Mouse (Mus musculus) megakaryocyte, embryonic 14.5 days (primary cell): ENCODE data around the gene Olfr90. TPM values are rescaled to one million over a fixed set of nuclear protein-coding genes. Genes with fewer than 3 reads are reported as not detected.

Experiments used
- H3K27me3 ChIP-seq: replicated peaks from 2 replicates; pipeline ENCODE3; 2012; ENCODE audit warnings: inconsistent platforms
- H3K36me3 ChIP-seq: replicated peaks from 2 replicates; pipeline ENCODE3; 2012; ENCODE audit warnings: low read length, inconsistent platforms, mixed read lengths
- H3K4me1 ChIP-seq: 2 replicates; pipeline ENCODE4 v1.6.1; 2012; ENCODE audit warnings: inconsistent platforms
- H3K4me3 ChIP-seq: replicated peaks from 2 replicates; pipeline ENCODE3; 2012; ENCODE audit warnings: moderate library complexity, mild to moderate bottlenecking, inconsistent platforms
- H3K9me3 ChIP-seq: 2 replicates; pipeline ENCODE4 v1.6.1; 2012; ENCODE audit warnings: inconsistent platforms
- FLI1 ChIP-seq: IDR thresholded peaks from 2 replicates; pipeline ENCODE4 v1.6.1; 2012; ENCODE audit warnings: low read length, inconsistent platforms, mixed read lengths
- GATA1 ChIP-seq: IDR thresholded peaks from 3 replicates; pipeline ENCODE4 v1.6.1; 2012; ENCODE audit warnings: mixed read lengths, low read length, inconsistent platforms, borderline replicate concordance
- polyA plus RNA-seq: library from polyadenylated mRNA; stranded (reverse); fragments of >175 nt; gene quantifications from 2 replicates; pipeline ENCODE4 v1.2.3, GENCODE M21; 2012; ENCODE audit warnings: low replicate concordance; ENCODE audit not compliant: insufficient read depth

Gene Olfr90
- polyA plus RNA-seq, 1 experiment, result not detected

GRCm38 (mm10) chr17:37078990-37079389 is 9.3 kb downstream of the Olfr90 start:
- no peaks in the 10 kb centered on the region for H3K9me3 ChIP-seq
- H3K4me1 ChIP-seq, result peaks cover 3% of the 10 kb centered on the region
- H3K4me3 ChIP-seq, result no peak overlapping the region
- TF ChIP-seq GATA1 (no peak), FLI1 (no peak)
- H3K27me3 ChIP-seq, result peaks cover 2% of the 10 kb centered on the region
- H3K36me3 ChIP-seq, result no peaks in the 10 kb centered on the region

DNA sequence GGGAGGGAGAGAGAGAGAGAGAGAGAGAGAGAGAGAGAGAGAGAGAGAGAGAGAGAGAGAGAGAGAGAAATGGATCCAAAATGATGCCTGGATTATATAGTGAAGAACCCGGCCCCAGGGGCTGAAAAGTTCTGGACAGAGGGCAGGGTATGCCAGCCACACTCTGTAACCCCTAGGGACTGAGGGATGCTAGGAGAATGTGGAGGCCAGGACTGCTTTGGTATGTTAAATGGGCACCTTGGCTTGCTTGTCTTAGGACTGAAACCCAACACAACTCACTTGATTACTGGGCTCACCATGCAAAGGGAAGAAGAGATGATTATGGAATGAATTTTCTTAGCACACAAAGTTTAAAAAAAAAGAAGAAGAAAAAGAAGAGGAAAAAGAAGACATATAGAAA is 10.1 kb downstream of the Olfr90 start:
- Histone ChIP-seq H3K9me3 (no peaks in the 10 kb centered on the region), H3K4me3 (no peak overlapping the region), H3K27me3 (peaks cover 2% of the 10 kb centered on the region), H3K36me3 (peaks cover 3% of the 10 kb centered on the region), H3K4me1 (peaks cover 3% of the 10 kb centered on the region)
- TF ChIP-seq GATA1 (no peak), FLI1 (no peak)

GRCm38 (mm10) chr17:37075766-37076165 is 12.5 kb downstream of the Olfr90 start:
- Histone ChIP-seq H3K4me1 (no peaks in the 10 kb centered on the region; the same call in 1 of the 2 replicates), H3K36me3 (peaks cover 22% of the 10 kb centered on the region), H3K4me3 (no peak overlapping the region), H3K9me3 (no peaks in the 10 kb centered on the region), H3K27me3 (no peaks in the 10 kb centered on the region)
- TF ChIP-seq GATA1, result no peak
- no peak for TF ChIP-seq FLI1

GRCm38 (mm10) chr17:37075181-37075580 is 13.1 kb downstream of the Olfr90 start:
- Histone ChIP-seq H3K27me3 (no peaks in the 10 kb centered on the region), H3K9me3 (no peaks in the 10 kb centered on the region), H3K4me1 (no peaks in the 10 kb centered on the region; the same call in 1 of the 2 replicates), H3K4me3 (no peak overlapping the region), H3K36me3 (peaks cover 27% of the 10 kb centered on the region)
- no peak for TF ChIP-seq GATA1
- TF ChIP-seq FLI1, result no peak

DNA sequence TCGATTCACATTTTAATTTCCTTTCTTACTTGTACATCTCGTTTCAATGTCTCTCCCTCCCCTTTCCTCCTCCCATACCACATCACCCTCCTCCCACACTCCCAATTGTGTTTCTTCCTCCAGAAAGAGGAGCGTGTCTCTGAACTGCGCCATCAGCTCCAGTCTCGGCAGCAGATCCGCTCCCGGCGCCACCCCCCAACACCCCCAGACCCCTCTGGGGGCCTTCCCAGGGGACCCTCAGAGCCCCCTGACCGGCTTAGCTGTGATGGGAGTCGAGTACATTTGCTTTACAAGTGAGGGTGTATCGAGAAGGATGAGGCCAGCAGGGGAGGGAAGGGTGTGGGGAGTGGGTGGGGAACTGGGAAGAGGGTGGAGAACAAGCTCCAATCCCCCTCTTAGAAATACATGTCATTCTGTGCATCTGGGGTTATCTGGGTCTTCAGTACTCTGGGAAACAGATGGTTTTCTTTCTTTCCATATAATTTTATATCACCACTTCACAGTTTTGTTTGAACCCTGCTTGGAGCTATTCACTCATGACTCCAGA is 15.5 kb downstream of the Olfr90 start:
- no peak for TF ChIP-seq GATA1
- TF ChIP-seq FLI1, result no peak
- Histone ChIP-seq H3K36me3 (peaks cover 42% of the 10 kb centered on the region), H3K9me3 (no peaks in the 10 kb centered on the region), H3K4me1 (no peaks in the 10 kb centered on the region; the same call in 1 of the 2 replicates), H3K27me3 (no peaks in the 10 kb centered on the region), H3K4me3 (no peak overlapping the region)

DNA sequence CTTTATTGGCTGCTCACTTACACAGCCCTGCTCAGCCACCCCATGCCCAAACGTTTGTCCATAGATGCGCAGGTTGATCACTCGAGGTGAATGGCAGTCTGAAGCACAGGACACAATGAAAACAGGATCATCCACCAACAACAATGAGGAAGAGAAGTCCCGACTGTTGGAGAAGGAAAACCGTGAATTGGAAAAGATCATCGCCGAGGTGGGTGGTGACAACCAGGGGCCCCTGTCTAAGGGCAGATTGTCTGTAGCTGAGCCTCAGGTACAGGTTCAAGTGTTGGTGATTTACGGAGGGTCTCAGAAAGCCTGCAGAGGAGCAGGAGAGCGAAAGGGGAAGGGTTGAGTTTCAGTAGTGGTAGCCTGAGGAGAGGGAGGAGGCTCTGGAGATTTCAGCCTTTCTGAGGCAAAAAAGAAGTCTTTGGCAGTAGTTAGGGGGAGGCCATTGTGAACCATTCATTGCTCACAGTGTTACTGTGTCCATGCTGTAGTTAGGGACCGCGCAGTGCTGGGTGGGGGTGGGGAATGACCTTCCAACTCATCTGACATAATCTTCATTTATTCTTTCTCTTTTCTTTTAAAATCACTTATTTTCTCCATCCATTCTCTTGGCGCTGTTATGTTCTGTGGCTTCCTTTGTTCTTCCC is 16.1 kb downstream of the Olfr90 start:
- TF ChIP-seq FLI1, result no peak
- no peak for TF ChIP-seq GATA1
- peaks cover under 1% of the 10 kb centered on the region; the same call in 1 of the 2 replicates for H3K4me1 ChIP-seq
- no peaks in the 10 kb centered on the region for H3K9me3 ChIP-seq
- no peaks in the 10 kb centered on the region for H3K27me3 ChIP-seq
- H3K4me3 ChIP-seq, result no peak overlapping the region
- peaks cover 45% of the 10 kb centered on the region for H3K36me3 ChIP-seq

DNA sequence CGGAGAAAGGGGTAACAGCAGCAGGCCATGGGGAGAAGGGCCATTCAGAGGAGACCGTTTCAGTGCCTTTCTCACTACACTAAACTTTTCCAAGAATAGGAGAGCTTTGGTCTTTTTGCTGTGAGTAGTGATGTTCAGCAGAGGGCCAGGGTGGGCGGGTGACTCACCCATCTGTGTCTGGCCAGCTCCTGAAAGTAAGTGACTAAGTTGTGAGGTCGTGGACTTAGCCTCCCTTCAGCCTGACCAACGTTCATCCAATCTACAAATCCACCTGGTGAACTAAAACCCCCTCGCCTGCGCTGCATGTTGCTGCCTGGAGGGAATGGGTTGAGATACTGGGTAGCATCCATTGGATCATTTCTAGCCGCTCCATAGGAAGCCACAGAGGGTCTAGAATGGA is 18.2 kb downstream of the Olfr90 start:
- Histone ChIP-seq H3K4me1 (peaks cover 5% of the 10 kb centered on the region; the same call in 1 of the 2 replicates), H3K4me3 (no peak overlapping the region), H3K27me3 (no peaks in the 10 kb centered on the region), H3K36me3 (peaks cover 62% of the 10 kb centered on the region), H3K9me3 (no peaks in the 10 kb centered on the region)
- TF ChIP-seq GATA1 (no peak), FLI1 (no peak)

GRCm38 (mm10) chr17:37067861-37068260 is 20.4 kb downstream of the Olfr90 start:
- H3K36me3 ChIP-seq, result peaks cover 74% of the 10 kb centered on the region
- H3K27me3 ChIP-seq, result no peaks in the 10 kb centered on the region
- H3K4me3 ChIP-seq, result no peak overlapping the region
- TF ChIP-seq FLI1 (no peak), GATA1 (no peak)
- H3K9me3 ChIP-seq, result no peaks in the 10 kb centered on the region
- peaks cover 5% of the 10 kb centered on the region; the same call in 1 of the 2 replicates for H3K4me1 ChIP-seq

GRCm38 (mm10) chr17:37065993-37066392 is 22.3 kb downstream of the Olfr90 start:
- no peak for TF ChIP-seq FLI1
- no peak for TF ChIP-seq GATA1
- Histone ChIP-seq H3K4me3 (no peak overlapping the region), H3K9me3 (no peaks in the 10 kb centered on the region), H3K4me1 (peaks cover 5% of the 10 kb centered on the region; the same call in 1 of the 2 replicates), H3K36me3 (peaks cover 75% of the 10 kb centered on the region), H3K27me3 (no peaks in the 10 kb centered on the region)
